Mouse (Mus musculus) heart, embryonic 12.5 days (tissue): ENCODE measurements at regions not wholly inside any gene's neighbourhood (a gene's known extent, or its start where the extent isn't known, plus 50 kb on each side); places are given as distances from the start of the nearest gene placed in this dataset.
"Not testable (repeated sequence)": the region's sequence is repeated elsewhere in the genome, so short reads cannot be mapped to it uniquely, and the experiment has no call there.

Source experiments
- ATAC-seq: fragments of 200-750 bp; cut with Nextera tagmentation; 2 replicates; pipeline ENCODE4 v1.8.0; 2017; ENCODE audit warnings: moderate TSS enrichment, moderate library complexity; ENCODE audit not compliant: insufficient number of reproducible peaks, low FRiP score
- H3K27ac ChIP-seq: fragments of 300-500 bp; sonication (generic); 2 replicates; pipeline ENCODE4 v1.5.1; 2016; ENCODE audit warnings: mild to moderate bottlenecking, moderate library complexity; ENCODE audit not compliant: poor library complexity, severe bottlenecking
- H3K27me3 ChIP-seq: fragments of 300-500 bp; sonication (generic); replicated peaks from 2 replicates; pipeline ENCODE4 v1.6.1; 2016; ENCODE audit warnings: mild to moderate bottlenecking, moderate library complexity
- H3K36me3 ChIP-seq: fragments of 300-500 bp; sonication (generic); 2 replicates; pipeline ENCODE4 v1.6.1; 2016; ENCODE audit warnings: mild to moderate bottlenecking, moderate library complexity
- H3K4me1 ChIP-seq: fragments of 300-500 bp; sonication (generic); replicated peaks from 2 replicates; pipeline ENCODE4 v1.6.1; 2016; ENCODE audit warnings: mild to moderate bottlenecking
- H3K4me2 ChIP-seq: fragments of 300-500 bp; sonication (generic); 2 replicates; pipeline ENCODE4 v1.6.1; 2016; ENCODE audit warnings: mild to moderate bottlenecking, moderate library complexity
- H3K4me3 ChIP-seq: fragments of 300-500 bp; sonication (generic); 2 replicates; pipeline ENCODE4 v1.5.1; 2016; ENCODE audit warnings: mild to moderate bottlenecking
- H3K9ac ChIP-seq: fragments of 300-500 bp; sonication (generic); 2 replicates; pipeline ENCODE4 v1.6.1; 2016; ENCODE audit warnings: mild to moderate bottlenecking, moderate library complexity
- H3K9me3 ChIP-seq: fragments of 300-500 bp; sonication (generic); replicated peaks from 2 replicates; pipeline ENCODE4 v1.6.1; 2016; ENCODE audit warnings: mild to moderate bottlenecking, moderate library complexity
- WGBS: fragments of 180-500 bp; shearing (Covaris S2); methylation state at CpG from one replicate; pipeline ENCODE4 v1.1.7; 2016; 5-methylcytosine and 5-hydroxymethylcytosine counted together

- H3K4me1 ChIP-seq: peaks cover 3% of the 10 kb centered on the region; the same call in 1 of the 2 replicates
- ATAC-seq: no peak
- H3K9me3 ChIP-seq: no peaks in the 10 kb centered on the region
- no peaks in the 10 kb centered on the region for H3K36me3 ChIP-seq
- no peak overlapping the region for H3K4me2 ChIP-seq
- 73% methylated on average over 10 of the region's 10 CpGs for WGBS
- no peak overlapping the region for H3K4me3 ChIP-seq
- no peak overlapping the region for H3K9ac ChIP-seq
- no peaks in the 10 kb centered on the region for H3K27me3 ChIP-seq
- no peak overlapping the region for H3K27ac ChIP-seq
These were observed 162.2 kb upstream of the St6galnac5 start for GRCm38 (mm10) chr3:153144217-153144616.

GRCm38 (mm10) chr3:153140985-153141384 lies 158.9 kb upstream of the St6galnac5 start:
- 85% methylated on average over 5 of the region's 5 CpGs for WGBS
- Histone ChIP-seq H3K4me2 (no peak overlapping the region), H3K27me3 (no peaks in the 10 kb centered on the region), H3K4me1 (no peaks in the 10 kb centered on the region), H3K27ac (no peak overlapping the region), H3K36me3 (no peaks in the 10 kb centered on the region), H3K9ac (no peak overlapping the region), H3K4me3 (no peak overlapping the region), H3K9me3 (no peaks in the 10 kb centered on the region)
- no peak for ATAC-seq

GRCm38 (mm10) chr3:153125335-153125734 lies 143.3 kb upstream of the St6galnac5 start:
- WGBS: 80% methylated on average over 5 of the region's 5 CpGs
- H3K27me3 ChIP-seq: no peaks in the 10 kb centered on the region

GRCm38 (mm10) chr3:153121934-153122333 lies 139.9 kb upstream of the St6galnac5 start:
- Histone ChIP-seq H3K27me3 (no peaks in the 10 kb centered on the region), H3K4me3 (no peak overlapping the region), H3K4me2 (no peak overlapping the region), H3K9ac (no peak overlapping the region), H3K36me3 (no peaks in the 10 kb centered on the region), H3K27ac (no peak overlapping the region), H3K4me1 (no peaks in the 10 kb centered on the region), H3K9me3 (no peaks in the 10 kb centered on the region)
- WGBS: 80% methylated on average over 10 of the region's 10 CpGs
- no peak for ATAC-seq

More at GRCm38 (mm10) chr3:153125335-153125734, 143.3 kb upstream of the St6galnac5 start:
- H3K36me3 ChIP-seq: no peaks in the 10 kb centered on the region
- H3K9me3 ChIP-seq: no peaks in the 10 kb centered on the region
- H3K27ac ChIP-seq: no peak overlapping the region
- H3K4me1 ChIP-seq: no peaks in the 10 kb centered on the region
- H3K9ac ChIP-seq: no peak overlapping the region
- ATAC-seq: no peak
- no peak overlapping the region for H3K4me3 ChIP-seq
- H3K4me2 ChIP-seq: no peak overlapping the region

- no peak overlapping the region for H3K4me3 ChIP-seq
- no peaks in the 10 kb centered on the region for H3K36me3 ChIP-seq
- no peaks in the 10 kb centered on the region for H3K4me1 ChIP-seq
- no peaks in the 10 kb centered on the region for H3K9me3 ChIP-seq
- no peak for ATAC-seq
- no peak overlapping the region for H3K27ac ChIP-seq
- no peak overlapping the region for H3K9ac ChIP-seq
- no peaks in the 10 kb centered on the region for H3K27me3 ChIP-seq
- WGBS: 74% methylated on average over 5 of the region's 5 CpGs
- H3K4me2 ChIP-seq: no peak overlapping the region
These were observed 137.1 kb upstream of the St6galnac5 start for GRCm38 (mm10) chr3:153119142-153119541.

- Histone ChIP-seq H3K36me3 (no peaks in the 10 kb centered on the region), H3K4me1 (no peaks in the 10 kb centered on the region), H3K27ac (no peak overlapping the region), H3K9ac (no peak overlapping the region), H3K4me2 (no peak overlapping the region), H3K27me3 (no peaks in the 10 kb centered on the region), H3K9me3 (no peaks in the 10 kb centered on the region), H3K4me3 (no peak overlapping the region)
- ATAC-seq: no peak
- WGBS: 80% methylated on average over 1 of the region's 1 CpGs
These were observed 136.6 kb upstream of the St6galnac5 start for GRCm38 (mm10) chr3:153118643-153119042.

- no peaks in the 10 kb centered on the region for H3K4me1 ChIP-seq
- no peaks in the 10 kb centered on the region for H3K27me3 ChIP-seq
- no peak overlapping the region for H3K4me2 ChIP-seq
- no peak for ATAC-seq
- WGBS: 88% methylated on average over 5 of the region's 5 CpGs
- H3K36me3 ChIP-seq: no peaks in the 10 kb centered on the region
- no peak overlapping the region for H3K9ac ChIP-seq
- no peak overlapping the region for H3K4me3 ChIP-seq
- no peak overlapping the region for H3K27ac ChIP-seq
- no peaks in the 10 kb centered on the region for H3K9me3 ChIP-seq
These were observed 123.5 kb upstream of the St6galnac5 start for GRCm38 (mm10) chr3:153105591-153105990.

GRCm38 (mm10) chr3:153090572-153090971 lies 108.5 kb upstream of the St6galnac5 start:
- H3K4me1 ChIP-seq: peaks cover 11% of the 10 kb centered on the region

GRCm38 (mm10) chr3:153085096-153085788 lies 103.2 kb upstream of the St6galnac5 start:
- no peak overlapping the region for H3K9ac ChIP-seq
- H3K4me3 ChIP-seq: no peak overlapping the region
- ATAC-seq: peak; percentile 67; the same call in 1 of the 2 replicates
- H3K4me1 ChIP-seq: peaks cover 10% of the 10 kb centered on the region
- no peaks in the 10 kb centered on the region; the same call in 1 of the 2 replicates for H3K27me3 ChIP-seq
- H3K4me2 ChIP-seq: peak overlapping the region; percentile 35
- 29% methylated on average over 17 of the region's 17 CpGs for WGBS
- no peaks in the 10 kb centered on the region for H3K9me3 ChIP-seq
- H3K36me3 ChIP-seq: no peaks in the 10 kb centered on the region
- H3K27ac ChIP-seq: no peak overlapping the region

More at GRCm38 (mm10) chr3:153090572-153090971, 108.5 kb upstream of the St6galnac5 start:
- not testable (repeated sequence) for H3K36me3 ChIP-seq, H3K27me3 ChIP-seq, H3K4me3 ChIP-seq, H3K27ac ChIP-seq, ATAC-seq, H3K9ac ChIP-seq, H3K9me3 ChIP-seq, H3K4me2 ChIP-seq
- 85% methylated on average over 4 of the region's 4 CpGs for WGBS

GRCm38 (mm10) chr3:153084226-153085095 lies 102.4 kb upstream of the St6galnac5 start:
- Histone ChIP-seq H3K4me2 (peak overlapping the region; percentile 35), H3K4me3 (no peak overlapping the region), H3K27ac (no peak overlapping the region), H3K27me3 (no peaks in the 10 kb centered on the region; the same call in 1 of the 2 replicates), H3K4me1 (peaks cover 10% of the 10 kb centered on the region), H3K36me3 (no peaks in the 10 kb centered on the region), H3K9ac (no peak overlapping the region), H3K9me3 (no peaks in the 10 kb centered on the region)
- ATAC-seq: no peak
- 70% methylated on average over 23 of the region's 23 CpGs for WGBS

GRCm38 (mm10) chr3:153080371-153080770 lies 98.3 kb upstream of the St6galnac5 start:
- H3K9me3 ChIP-seq: no peaks in the 10 kb centered on the region
- no peaks in the 10 kb centered on the region; the same call in 1 of the 2 replicates for H3K27me3 ChIP-seq
- peaks cover 8% of the 10 kb centered on the region for H3K4me1 ChIP-seq
- 65% methylated on average over 3 of the region's 3 CpGs for WGBS
- no peak overlapping the region for H3K9ac ChIP-seq
- no peak overlapping the region for H3K4me3 ChIP-seq
- no peaks in the 10 kb centered on the region for H3K36me3 ChIP-seq
- no peak overlapping the region for H3K27ac ChIP-seq
- H3K4me2 ChIP-seq: no peak overlapping the region
- ATAC-seq: no peak
